Mouse (Mus musculus) cortical plate, adult 2 months (tissue): ENCODE measurements at regions not wholly inside any gene's neighbourhood (a gene's known extent, or its start where the extent isn't known, plus 50 kb on each side); places are given as distances from the start of the nearest gene placed in this dataset.

ENCODE experiments used
- CTCF ChIP-seq: fragments of 200-500 bp; IDR thresholded peaks from 2 replicates; pipeline ENCODE4 v1.5.1; 2011; ENCODE audit warnings: mild to moderate bottlenecking, control low read depth, low read length; ENCODE audit not compliant: insufficient read depth; ENCODE audit errors: extremely low read depth
- POLR2A ChIP-seq: fragments of 200-500 bp; IDR thresholded peaks from 2 replicates; pipeline ENCODE4 v1.6.1; 2011; ENCODE audit warnings: mild to moderate bottlenecking, low read length, control low read depth; ENCODE audit not compliant: insufficient read depth; ENCODE audit errors: extremely low read depth

DNA sequence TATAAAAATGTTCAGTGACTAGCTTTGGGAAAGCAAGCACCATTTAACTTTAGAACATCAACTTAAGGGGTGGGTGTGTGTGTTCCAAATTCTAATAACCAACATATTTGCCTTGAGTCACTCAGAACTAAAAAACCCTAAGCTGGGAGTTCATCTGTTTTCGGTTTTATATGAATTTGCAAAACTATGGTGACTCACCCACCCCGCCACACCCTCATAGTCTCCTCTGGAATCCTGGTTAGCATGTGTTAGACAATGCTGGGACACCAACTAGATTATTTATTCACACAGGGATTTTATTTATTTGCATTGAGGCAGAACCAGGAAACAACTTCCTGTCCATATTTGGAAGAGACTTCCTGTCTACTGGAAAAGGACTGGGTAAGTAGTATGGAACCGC, 50.2 kb upstream of the Lnx1 start:
- TF ChIP-seq POLR2A, result no peak
- TF ChIP-seq CTCF, result no peak
